Mouse (Mus musculus): Measurements from ENCODE around the gene Olfr691. TPM values are rescaled to one million over a fixed set of nuclear protein-coding genes. Genes with fewer than 3 reads are reported as not detected.
"Not testable (repeated sequence)": the region's sequence is repeated elsewhere in the genome, so short reads cannot be mapped to it uniquely, and the experiment has no call there.

Gene Olfr691
- polyA plus RNA-seq (2012; rRNA removed): not detected in 2 replicates

DNA sequence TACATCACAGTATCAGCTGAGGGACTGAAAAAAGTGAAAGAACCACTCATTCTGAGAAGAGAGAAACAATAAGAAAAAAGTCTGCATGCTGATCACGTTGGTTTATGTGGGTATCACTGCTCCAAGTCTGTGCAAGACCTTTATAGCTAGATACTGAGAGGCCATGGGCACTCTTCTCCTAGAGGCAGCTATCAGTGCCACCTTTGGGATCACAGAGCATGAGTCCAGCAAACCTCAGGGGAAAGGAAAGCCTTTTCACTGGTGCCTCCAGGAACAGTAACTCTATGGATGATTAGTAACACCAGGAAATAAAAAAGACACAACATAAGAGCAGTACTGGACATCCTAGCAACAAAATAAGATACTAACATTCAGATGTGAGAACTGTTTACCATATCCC, at the start of gene Olfr691:
TSS of gene Olfr691 (minus strand) at position 101 of the 400 bp plus-strand sequence.
- DNase-seq (ENCODE audit: low read depth): no peak

DNA sequence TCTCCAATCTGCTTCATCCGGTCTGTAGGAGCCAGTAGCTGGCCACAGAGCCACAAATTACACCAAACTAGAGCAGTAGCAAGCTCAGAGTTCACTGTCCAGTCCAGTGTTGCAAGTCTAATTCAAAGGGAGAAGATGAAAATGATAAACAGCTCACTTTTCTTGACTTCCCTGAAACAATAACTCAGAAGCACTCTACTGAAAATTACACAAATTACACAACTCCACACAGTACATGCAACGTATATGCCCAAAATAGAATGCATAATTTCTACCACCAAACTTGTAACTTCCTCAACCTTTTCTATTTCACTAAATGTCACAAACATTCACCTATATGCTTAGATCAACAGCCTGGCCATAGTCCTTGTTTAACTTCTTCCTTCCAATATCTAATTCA, 48.2 kb upstream of the Olfr691 start:
- no peak for DNase-seq (ENCODE audit: low read depth)

DNA sequence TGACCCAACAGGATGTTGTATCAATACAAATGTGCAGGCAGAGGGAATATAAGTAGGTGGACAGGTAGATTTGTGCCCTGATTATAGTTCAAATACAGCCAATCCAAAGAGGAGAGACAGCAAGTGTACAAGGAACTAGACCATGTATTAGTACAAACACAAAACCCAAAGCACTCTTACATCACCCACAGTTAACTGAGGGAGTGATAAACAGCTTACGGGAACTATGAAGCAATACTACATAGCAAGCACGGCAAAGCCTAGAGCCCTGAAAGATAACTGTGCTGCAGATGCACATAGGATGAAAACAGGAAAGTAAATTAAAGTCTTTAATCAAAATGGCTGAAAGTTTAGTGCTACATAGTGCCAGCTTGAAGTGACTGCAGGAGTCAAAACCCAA, 45.6 kb upstream of the Olfr691 start:
- DNase-seq (ENCODE audit: low read depth): no peak

GRCm38 (mm10) chr7:105380329-105380728, 38.3 kb upstream of the Olfr691 start:
- DNase-seq (ENCODE audit: low read depth): no peak

DNA sequence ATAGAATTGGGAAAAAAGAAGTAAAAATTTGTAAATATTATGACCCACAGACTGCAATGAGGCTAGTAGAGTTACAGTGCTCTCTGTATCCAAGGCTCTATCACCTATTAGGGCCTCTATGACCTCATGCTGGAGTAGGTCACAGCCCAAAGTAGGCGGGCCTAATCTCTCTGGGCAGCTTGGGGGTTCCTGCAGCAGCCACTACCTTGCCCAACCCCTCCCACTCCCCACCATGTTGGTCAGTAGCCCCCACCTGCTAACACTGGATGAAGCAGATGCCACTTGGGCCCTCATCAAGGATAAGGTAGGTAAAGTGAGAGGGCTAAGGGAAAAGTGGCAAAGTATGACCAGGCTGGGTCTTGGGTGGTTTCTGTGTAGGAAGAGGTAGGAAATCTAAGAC, 32.8 kb upstream of the Olfr691 start, which contains the start of gene Gm5901:
TSS of gene Gm5901 (plus strand) at position 173 of the 400 bp plus-strand sequence.
- no peak for DNase-seq (ENCODE audit: low read depth)

GRCm38 (mm10) chr7:105373976-105374375, 31.9 kb upstream of the Olfr691 start:
- DNase-seq (ENCODE audit: low read depth): no peak

GRCm38 (mm10) chr7:105373509-105373908, 31.4 kb upstream of the Olfr691 start:
- DNase-seq (ENCODE audit: low read depth): no peak

DNA sequence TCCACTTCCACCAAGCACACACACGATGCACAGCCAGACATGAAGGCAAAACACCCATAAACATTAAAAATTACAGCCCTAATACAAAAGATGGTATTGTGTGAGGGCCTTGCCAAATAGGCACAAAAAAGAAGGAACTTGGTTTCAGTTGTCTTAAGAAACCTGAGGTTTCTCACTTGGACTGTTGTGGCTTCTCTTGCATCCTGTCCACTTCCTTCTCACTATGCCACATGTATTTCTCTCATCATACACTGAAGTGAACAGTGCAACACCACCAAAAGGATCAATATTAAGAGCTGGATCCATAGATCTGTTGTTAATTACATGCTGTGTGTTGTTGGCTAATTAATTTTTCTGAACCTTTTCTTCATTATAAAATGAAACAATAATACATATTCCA, 30.8 kb upstream of the Olfr691 start:
- DNase-seq (ENCODE audit: low read depth): no peak

DNA sequence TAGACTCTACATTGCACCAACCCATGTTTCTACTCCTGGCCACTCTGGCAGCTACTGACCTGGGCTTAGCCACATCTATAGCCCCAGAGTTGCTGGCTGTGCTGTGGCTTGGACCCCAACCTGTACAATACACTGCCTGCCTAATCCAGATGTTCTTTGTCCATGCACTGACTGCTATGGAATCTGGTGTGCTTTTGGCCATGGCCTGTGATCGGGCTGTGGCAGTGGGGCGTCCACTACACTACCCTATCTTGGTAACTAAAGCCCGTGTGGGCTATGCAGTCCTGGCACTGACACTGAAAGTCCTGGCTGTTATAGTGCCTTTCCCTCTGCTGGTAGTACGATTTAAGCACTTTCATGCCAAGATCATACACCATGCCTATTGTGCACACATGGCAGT, 26.5 kb upstream of the Olfr691 start:
- no peak for DNase-seq (ENCODE audit: low read depth)

GRCm38 (mm10) chr7:105367930-105368329, 25.9 kb upstream of the Olfr691 start, which contains the start of gene Olfr692:
Olfr692 (plus strand) TSS chr7:105368230.
- no peak for DNase-seq (ENCODE audit: low read depth)

- no peak for DNase-seq (ENCODE audit: low read depth)
These were observed 25.2 kb upstream of the Olfr691 start for GRCm38 (mm10) chr7:105367268-105367667.

GRCm38 (mm10) chr7:105361713-105362112, 19.6 kb upstream of the Olfr691 start:
- DNase-seq (ENCODE audit: low read depth): no peak

DNA sequence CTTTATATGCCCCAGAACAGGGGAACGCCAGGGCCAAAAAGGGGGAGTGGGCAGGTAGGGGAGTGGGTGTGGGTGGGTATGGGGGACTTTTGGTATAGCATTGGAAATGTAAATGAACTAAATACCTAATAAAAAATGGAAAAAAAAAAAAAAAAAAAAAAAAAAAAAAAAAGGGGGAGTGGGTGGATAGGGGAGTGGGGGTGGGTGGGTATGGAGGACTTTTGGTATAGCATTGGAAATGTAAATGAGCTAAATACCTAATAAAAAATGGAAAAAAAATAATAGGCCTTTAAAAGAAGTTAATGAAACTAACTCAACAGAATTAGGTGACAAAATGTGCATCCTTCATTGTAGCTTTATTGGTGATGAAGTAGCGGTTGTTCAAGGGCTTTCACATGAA, 14.4 kb upstream of the Olfr691 start:
- not testable (repeated sequence) for DNase-seq (ENCODE audit: low read depth)

DNA sequence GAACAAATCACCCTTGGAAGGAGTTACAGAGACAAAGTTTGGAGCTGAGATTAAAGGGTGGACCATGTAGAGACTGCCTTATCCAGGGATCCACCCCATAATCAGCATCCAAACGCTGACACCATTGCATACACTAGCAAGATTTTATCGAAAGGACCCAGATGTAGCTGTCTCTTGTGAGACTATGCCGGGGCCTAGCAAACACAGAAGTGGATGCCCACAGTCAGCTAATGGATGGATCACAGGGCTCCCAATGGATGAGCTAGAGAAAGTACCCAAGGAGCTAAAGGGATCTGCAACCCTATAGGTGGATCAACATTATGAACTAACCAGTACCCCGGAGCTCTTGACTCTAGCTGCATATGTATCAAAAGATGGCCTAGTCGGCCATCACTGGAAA, 14.0 kb upstream of the Olfr691 start:
- DNase-seq (ENCODE audit: low read depth): not testable (repeated sequence)

DNA sequence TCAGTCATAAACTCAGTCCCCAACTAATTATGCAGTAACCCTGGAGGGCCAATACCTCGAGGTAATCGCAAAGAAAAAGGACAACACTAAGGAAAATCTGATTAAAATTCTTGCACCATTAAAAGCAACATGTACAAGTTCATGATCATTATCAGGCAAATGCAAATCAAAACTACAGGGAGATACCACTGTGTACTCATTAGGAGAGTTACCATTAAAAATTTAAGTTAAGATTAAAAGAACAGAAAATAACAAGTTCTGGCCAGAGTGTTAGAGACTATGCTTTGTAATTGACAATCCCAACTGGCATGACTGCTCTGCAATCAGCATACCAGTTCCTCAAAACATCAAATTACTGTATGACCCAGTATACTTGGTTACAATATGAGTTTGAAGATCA, 682 bp upstream of the Olfr691 start:
- no peak for DNase-seq (ENCODE audit: low read depth)

- no peak for DNase-seq (ENCODE audit: low read depth)
These were observed 8.1 kb downstream of the Olfr691 start, which contains the start of gene Olfr690 for GRCm38 (mm10) chr7:105334004-105334403. Olfr690 (minus strand) TSS chr7:105334104.

GRCm38 (mm10) chr7:105325302-105325701, 16.8 kb downstream of the Olfr691 start:
- no peak for DNase-seq (ENCODE audit: low read depth)

DNA sequence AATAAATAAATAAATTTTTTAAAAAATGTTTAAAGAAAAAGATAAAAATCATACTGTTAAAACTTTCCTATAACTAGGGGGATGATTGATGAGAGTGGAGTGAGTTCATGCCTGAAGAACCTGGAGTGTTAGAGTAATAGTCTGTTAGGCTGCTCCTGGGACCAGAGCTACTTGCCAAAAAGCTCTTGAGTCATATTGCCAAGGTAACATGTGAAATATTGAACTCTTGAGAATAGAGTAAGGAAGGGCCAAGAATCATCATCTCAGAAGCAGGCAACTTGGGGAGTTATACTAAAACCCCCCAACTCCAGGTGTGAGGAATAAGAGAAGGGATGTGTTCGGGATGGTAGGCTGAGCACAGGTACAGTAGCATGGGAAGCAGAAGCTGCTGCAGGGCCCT, 31.2 kb downstream of the Olfr691 start, which contains the start of gene Olfr689:
TSS of gene Olfr689 (plus strand) at position 301 of the 400 bp plus-strand sequence.
- no peak for DNase-seq (ENCODE audit: low read depth)

DNA sequence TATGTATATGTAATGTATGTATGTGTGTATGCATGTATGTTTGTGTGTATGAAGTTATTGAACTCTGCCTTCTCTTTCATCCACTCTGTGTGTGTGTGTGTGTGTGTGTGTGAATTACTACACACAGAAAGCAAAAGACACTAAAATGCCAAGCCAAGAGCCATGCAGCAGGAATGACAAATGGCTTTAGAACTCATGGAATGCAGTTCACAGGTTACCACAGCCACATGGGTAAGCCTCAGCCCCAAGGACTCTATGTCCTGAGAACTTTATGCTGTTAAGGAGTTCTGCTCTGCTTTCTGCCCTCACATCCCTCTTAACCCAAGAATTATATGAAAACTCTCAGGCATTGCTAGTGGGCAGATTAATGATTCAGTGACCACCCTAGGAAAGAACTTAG, 52.0 kb downstream of the Olfr691 start:
- DNase-seq (ENCODE audit: low read depth): no peak

DNA sequence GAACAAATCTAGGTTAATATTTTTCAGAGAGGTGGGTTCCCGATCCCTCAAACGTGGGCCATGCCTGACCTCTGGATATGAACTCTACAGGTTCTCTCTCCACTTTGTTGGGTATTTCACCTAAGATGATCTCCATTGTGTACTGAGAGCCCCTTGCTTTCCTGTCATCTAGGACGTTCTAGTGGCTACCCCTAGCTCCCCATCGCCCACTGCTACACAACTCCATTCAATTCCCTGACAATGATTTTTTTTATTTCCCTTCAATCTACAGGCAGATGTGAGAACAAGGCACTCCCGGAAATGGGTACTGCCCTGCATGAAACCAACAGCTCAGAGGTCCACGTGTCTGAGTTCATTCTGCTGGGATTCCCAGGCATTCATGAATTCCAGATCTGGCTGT, 54.3 kb downstream of the Olfr691 start, which contains the start of gene Olfr688:
TSS of gene Olfr688 (plus strand) at position 301 of the 400 bp plus-strand sequence.
- DNase-seq (ENCODE audit: low read depth): no peak
